Mouse (Mus musculus) liver, adult 2 months (tissue): ENCODE measurements around the gene Trim7. TPM values are rescaled to one million over a fixed set of nuclear protein-coding genes. Genes with fewer than 3 reads are reported as not detected.

Experiments
- DNase-seq: peaks from one replicate; pipeline ENCODE4 v3.0.0-alpha.2; 2011; ENCODE audit warnings: low read depth, low spot score; ENCODE audit errors: extremely low read depth
- H3K27ac ChIP-seq: fragments of 200-500 bp; replicated peaks from 2 replicates; pipeline ENCODE4 v1.5.1; 2012; ENCODE audit warnings: low read depth, mild to moderate bottlenecking, control low read depth, inconsistent platforms, low read length; ENCODE audit not compliant: insufficient read depth
- H3K27me3 ChIP-seq: fragments of 200-500 bp; 2 replicates; pipeline ENCODE4 v1.6.1; 2012; ENCODE audit warnings: mild to moderate bottlenecking, moderate library complexity, low read length, inconsistent platforms; ENCODE audit not compliant: control insufficient read depth, insufficient read depth
- H3K36me3 ChIP-seq: fragments of 200-500 bp; 2 replicates; pipeline ENCODE4 v1.6.1; 2012; ENCODE audit warnings: low read length, inconsistent platforms; ENCODE audit not compliant: control insufficient read depth, insufficient read depth
- H3K4me1 ChIP-seq: fragments of 200-500 bp; 2 replicates; pipeline ENCODE4 v1.6.1; 2011; ENCODE audit warnings: low read length; ENCODE audit not compliant: control insufficient read depth, insufficient read depth
- H3K4me3 ChIP-seq: fragments of 200-500 bp; 2 replicates; pipeline ENCODE4 v1.5.1; 2011; ENCODE audit warnings: low read depth, mild to moderate bottlenecking, control low read depth, low read length, moderate library complexity; ENCODE audit not compliant: insufficient read depth
- H3K79me2 ChIP-seq: fragments of 200-500 bp; 2 replicates; pipeline ENCODE4 v1.6.1; 2012; ENCODE audit warnings: inconsistent platforms, mild to moderate bottlenecking, low read length, moderate library complexity; ENCODE audit not compliant: control insufficient read depth, insufficient read depth
- H3K9ac ChIP-seq: fragments of 200-500 bp; 2 replicates; pipeline ENCODE4 v1.6.1; 2012; ENCODE audit warnings: low read depth, mild to moderate bottlenecking, control low read depth, inconsistent platforms, low read length
- CTCF ChIP-seq: fragments of 200-500 bp; IDR thresholded peaks from 2 replicates; pipeline ENCODE4 v1.5.1; 2011; ENCODE audit warnings: low read depth, low read length, control low read depth
- POLR2A ChIP-seq: fragments of 200-500 bp; IDR thresholded peaks from 2 replicates; pipeline ENCODE4 v1.6.1; 2011; ENCODE audit warnings: low read length, control low read depth; ENCODE audit not compliant: insufficient read depth; ENCODE audit errors: extremely low read depth
- whole genome bisulfite sequencing: fragments of 180-500 bp; shearing (Covaris S2); methylation state at CpG from one replicate; pipeline ENCODE4 v1.1.7; 2018; 5-methylcytosine and 5-hydroxymethylcytosine counted together
- polyA plus RNA-seq: library from polyadenylated mRNA; depleted of rRNA; stranded (reverse); fragments of >200 nt; gene quantifications from 2 replicates; pipeline ENCODE4 v1.2.3, GENCODE M21; 2012
- total RNA-seq: library from RNA; depleted of rRNA; stranded (reverse); fragments of >200 nt; gene quantifications from 2 replicates; pipeline ENCODE4 v1.2.3, GENCODE M21; 2014

Gene Trim7
- total and polyA plus RNA-seq, 2 experiments = 11.2 to 16.3 TPM

DNA sequence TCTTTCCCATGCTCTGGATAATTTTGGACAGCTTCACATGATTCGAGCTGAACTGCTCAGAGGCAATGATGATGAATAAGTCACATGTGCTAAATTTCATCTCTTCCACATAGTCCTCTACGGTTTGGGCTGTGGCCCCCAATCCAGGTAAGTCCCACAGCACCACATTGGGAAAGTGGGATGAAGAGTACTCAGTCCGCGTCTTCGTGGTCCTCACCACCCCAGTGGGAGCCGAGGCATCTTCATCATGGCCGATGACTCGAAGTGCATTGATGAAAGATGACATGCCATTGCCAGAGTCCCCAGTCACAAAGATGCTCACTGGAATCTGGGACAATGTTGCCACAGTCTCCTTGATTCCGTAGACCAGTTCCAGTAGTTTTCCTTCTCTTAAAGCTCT is 40.5 kb downstream of the Trim7 start:
- 95% methylated on average over 9 of the region's 9 CpGs for WGBS
- TF ChIP-seq CTCF (no peak), POLR2A (no peak)
- Histone ChIP-seq H3K27me3 (no peaks in the 10 kb centered on the region), H3K79me2 (peaks cover 3% of the 10 kb centered on the region; the same call in 1 of the 2 replicates), H3K4me3 (no peak overlapping the region), H3K36me3 (peaks cover 25% of the 10 kb centered on the region), H3K9ac (no peak overlapping the region), H3K4me1 (peaks cover 10% of the 10 kb centered on the region), H3K27ac (no peak overlapping the region)
- DNase-seq = no peak

DNA sequence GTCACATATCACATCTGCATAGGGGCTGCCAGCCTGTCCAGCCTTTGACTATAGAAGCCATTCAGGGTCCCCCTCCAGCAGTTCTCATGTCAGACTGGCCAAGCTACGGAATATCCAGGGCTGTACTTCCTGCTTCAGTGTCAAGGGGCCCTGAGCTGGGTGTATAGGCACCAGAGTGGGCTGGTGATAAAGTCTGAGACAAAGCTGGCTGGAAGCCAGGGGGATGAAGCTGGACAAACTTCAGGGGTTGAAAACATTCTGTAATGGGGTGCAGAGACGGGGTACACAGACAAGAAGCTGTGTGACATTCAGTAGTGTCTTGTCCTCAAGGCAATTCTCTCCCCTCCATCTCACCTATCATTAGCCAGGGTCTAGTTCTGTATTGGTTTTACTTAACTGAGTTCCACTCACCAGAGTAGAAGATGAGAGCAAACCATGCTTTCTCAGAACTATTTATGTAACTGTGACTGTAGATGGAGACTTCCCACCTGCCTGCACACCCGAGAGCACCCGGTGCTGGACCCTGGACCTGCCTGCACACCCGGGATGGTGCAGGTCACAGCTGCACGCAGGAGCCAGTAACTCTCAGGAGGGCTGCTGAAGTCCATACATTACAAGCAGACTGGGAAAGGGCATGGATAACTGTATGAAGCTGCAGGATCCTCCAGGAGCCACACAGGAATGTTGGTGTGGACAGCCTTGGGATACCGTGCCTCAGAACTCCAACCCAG is 43.6 kb downstream of the Trim7 start:
- peaks cover 3% of the 10 kb centered on the region; the same call in 1 of the 2 replicates for H3K79me2 ChIP-seq
- H3K4me1 ChIP-seq = peaks cover 20% of the 10 kb centered on the region
- WGBS = 2% methylated on average over 7 of the region's 7 CpGs
- peak overlapping the region; percentile 2 for H3K27ac ChIP-seq
- peak overlapping the region; percentile 50 for H3K9ac ChIP-seq
- peak overlapping the region; percentile 42 for H3K4me3 ChIP-seq
- TF ChIP-seq CTCF (no peak), POLR2A (no peak)
- DNase-seq = peak; percentile 30
- H3K36me3 ChIP-seq = peaks cover 25% of the 10 kb centered on the region
- H3K27me3 ChIP-seq = no peaks in the 10 kb centered on the region

DNA sequence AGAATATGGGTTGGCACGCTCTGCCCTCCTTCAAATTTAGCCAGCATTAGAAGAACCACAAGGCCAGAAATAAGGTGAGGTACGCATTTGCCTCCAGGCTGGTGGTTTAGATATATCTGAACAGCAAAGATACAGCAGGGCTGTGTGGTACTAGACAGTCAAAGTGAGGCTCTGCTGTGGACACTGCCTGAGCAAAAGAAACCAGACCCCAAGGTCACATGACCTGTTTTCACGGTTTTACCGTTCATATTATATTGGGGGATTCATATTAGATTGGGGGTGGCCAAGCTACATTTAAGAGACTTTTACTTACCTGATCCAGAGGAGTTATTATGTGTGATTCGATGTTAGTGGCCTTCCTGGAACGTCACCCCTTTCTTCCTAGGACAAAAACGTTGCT is 44.8 kb downstream of the Trim7 start:
- Histone ChIP-seq H3K36me3 (peaks cover 17% of the 10 kb centered on the region), H3K9ac (peak overlapping the region; percentile 92), H3K27ac (peak overlapping the region; percentile 96), H3K4me3 (peak overlapping the region; percentile 70), H3K79me2 (peaks cover 3% of the 10 kb centered on the region; the same call in 1 of the 2 replicates), H3K27me3 (no peaks in the 10 kb centered on the region), H3K4me1 (peaks cover 22% of the 10 kb centered on the region)
- no peak for DNase-seq
- WGBS = 1% methylated on average over 7 of the region's 7 CpGs
- TF ChIP-seq CTCF (no peak), POLR2A (no peak)

DNA sequence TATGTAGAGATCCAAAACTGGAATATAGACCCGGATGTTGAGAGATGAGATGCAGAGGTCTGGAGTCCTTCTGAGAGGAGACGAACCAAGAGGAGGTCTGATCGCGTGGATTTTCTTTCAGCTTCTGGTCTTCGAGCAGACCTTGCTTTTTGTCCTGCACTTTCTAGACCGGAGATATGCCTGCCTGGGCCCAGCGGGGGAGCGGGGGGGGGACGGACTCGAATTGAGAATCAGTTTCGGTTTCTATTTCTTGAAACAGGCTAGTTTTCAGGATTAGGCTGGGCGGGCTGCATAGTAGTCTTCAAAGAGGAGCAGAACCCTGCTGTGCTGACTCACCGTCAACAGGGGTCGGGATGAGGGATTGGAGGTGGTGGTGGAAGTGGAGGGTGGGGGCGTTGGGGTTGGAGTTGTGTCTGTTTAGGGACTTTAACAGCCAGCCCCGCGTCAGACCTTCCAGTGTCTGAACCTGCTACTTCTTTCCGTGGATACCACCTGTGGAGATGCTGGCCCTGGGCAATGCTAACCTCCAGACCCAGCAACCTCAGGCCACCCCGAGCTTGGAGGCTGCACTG is 45.3 kb downstream of the Trim7 start, which contains the start of gene Irgm1:
TSS of gene Irgm1 (minus strand) at position 483 of the 572 bp plus-strand sequence.
- Histone ChIP-seq H3K36me3 (peaks cover 12% of the 10 kb centered on the region), H3K27ac (peak within 1 kb of the TSS; percentile 96), H3K27me3 (no peaks in the 10 kb centered on the region), H3K4me3 (peak within 1 kb of the TSS; percentile 70), H3K9ac (peak within 1 kb of the TSS; percentile 92), H3K79me2 (peaks cover 3% of the 10 kb centered on the region; the same call in 1 of the 2 replicates), H3K4me1 (peaks cover 22% of the 10 kb centered on the region)
- TF ChIP-seq CTCF = peak; percentile 28; the same call in 1 of the 2 replicates
- TF ChIP-seq POLR2A = no peak
- under 1% methylated on average over 19 of the region's 19 CpGs for WGBS
- DNase-seq = peak; percentile 73

DNA sequence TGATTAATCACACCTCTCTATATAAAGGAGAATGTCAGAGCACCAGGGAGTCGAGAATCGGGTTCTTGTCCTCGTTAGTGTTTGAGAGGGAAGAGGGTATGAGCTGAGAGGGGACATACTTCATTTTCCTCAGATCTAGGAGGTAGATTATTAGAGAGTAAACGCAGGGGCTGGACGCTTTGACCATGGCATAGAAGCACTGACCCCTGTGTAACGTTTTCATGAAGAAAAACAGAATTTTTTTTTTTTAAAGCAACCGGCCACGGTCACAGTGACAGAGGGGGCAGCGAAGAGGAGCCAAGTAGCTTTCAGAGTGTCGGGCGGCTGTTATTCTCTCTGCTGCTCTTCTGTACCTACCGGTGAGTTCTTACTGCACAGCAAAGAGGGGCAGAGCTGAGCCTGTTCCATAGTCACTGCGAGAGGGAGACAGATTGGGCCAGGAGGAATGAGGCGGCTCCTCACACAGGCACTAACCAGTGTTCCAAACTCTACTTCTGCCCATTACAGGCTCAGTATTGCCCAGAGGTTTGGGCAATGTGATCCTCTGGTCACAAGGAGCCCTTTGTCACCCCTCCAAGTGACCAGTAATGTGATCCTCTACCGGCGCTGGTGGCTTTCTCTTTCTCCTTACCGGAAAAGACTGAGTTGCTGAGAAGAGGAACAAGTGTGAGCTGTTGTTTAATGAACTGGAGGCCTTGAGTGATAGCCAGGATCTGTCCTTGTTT is 46.0 kb downstream of the Trim7 start:
- H3K27ac ChIP-seq = peak overlapping the region; percentile 96

More for the DNA sequence above, 46.0 kb downstream of the Trim7 start:
- Histone ChIP-seq H3K79me2 (peaks cover 3% of the 10 kb centered on the region; the same call in 1 of the 2 replicates), H3K4me3 (peak overlapping the region; percentile 70), H3K9ac (peak overlapping the region; percentile 92), H3K4me1 (peaks cover 22% of the 10 kb centered on the region), H3K27me3 (no peaks in the 10 kb centered on the region), H3K36me3 (peaks cover 5% of the 10 kb centered on the region)
- WGBS = under 1% methylated on average over 17 of the region's 17 CpGs
- no peak for TF ChIP-seq CTCF
- TF ChIP-seq POLR2A = 0 out of 2 replicates have a peak, but pooled peaks have one; percentile 25
- peak; percentile 83 for DNase-seq
